Mouse (Mus musculus) brain, embryonic 14.5 days (tissue): ENCODE measurements around the gene Hk3. TPM values are rescaled to one million over a fixed set of nuclear protein-coding genes. Genes with fewer than 3 reads are reported as not detected.

Source experiments
- DNase-seq: peaks from one replicate; pipeline ENCODE4 v3.0.0-alpha.2; 2011; ENCODE audit warnings: low read depth
- CTCF ChIP-seq: fragments of 200-500 bp; IDR thresholded peaks from 2 replicates; pipeline ENCODE4 v1.5.1; 2012; ENCODE audit warnings: inconsistent platforms, mild to moderate bottlenecking, moderate library complexity, borderline replicate concordance; ENCODE audit not compliant: insufficient read depth, insufficient read length; ENCODE audit errors: extremely low read depth
- POLR2A ChIP-seq: fragments of 200-500 bp; IDR thresholded peaks from 2 replicates; pipeline ENCODE4 v1.6.1; 2012; ENCODE audit warnings: mild to moderate bottlenecking, inconsistent platforms, borderline replicate concordance; ENCODE audit not compliant: poor library complexity, insufficient read depth, insufficient read length, severe bottlenecking; ENCODE audit errors: extremely low read depth
- polyA plus RNA-seq: library from polyadenylated mRNA; depleted of rRNA; stranded (reverse); fragments of >200 nt; gene quantifications from 2 replicates; pipeline ENCODE4 v1.2.3, GENCODE M21; 2012; rRNA removed

Hk3 gene
- 0.90 and 1.1 TPM in 2 replicates for polyA plus RNA-seq

- no peak for TF ChIP-seq CTCF
- TF ChIP-seq POLR2A = no peak
Measured at GRCm38 (mm10) chr13:55021194-55021779, at the start of gene Hk3. Gene Hk3, minus strand, starts transcription at chr13:55021385.

GRCm38 (mm10) chr13:55069719-55070118, 48.5 kb upstream of the Hk3 start:
- no peak for TF ChIP-seq POLR2A
- TF ChIP-seq CTCF = no peak
- no peak for DNase-seq

More at GRCm38 (mm10) chr13:55021194-55021779, at the start of gene Hk3:
- no peak for DNase-seq

DNA sequence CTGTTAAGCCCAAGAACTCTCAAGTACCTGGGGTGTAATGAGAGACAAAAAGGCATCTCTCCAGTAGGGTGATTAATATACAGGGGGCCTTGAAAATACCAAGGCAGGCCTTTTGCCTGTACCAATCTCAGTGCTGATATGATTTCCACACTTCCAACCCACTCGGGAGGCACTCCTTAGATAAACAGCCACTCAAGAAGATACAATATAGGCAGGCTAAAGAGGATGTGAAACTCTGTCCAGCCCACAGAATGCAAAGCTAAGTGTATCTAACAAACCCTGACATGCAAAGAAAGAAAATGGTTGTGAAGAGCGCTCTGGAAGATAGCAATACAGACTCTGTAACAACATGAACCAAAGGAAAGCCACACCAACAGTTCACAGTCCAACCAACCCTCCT, 42.1 kb upstream of the Hk3 start:
- no peak for DNase-seq
- no peak for TF ChIP-seq CTCF
- TF ChIP-seq POLR2A = no peak

GRCm38 (mm10) chr13:55058042-55058441, 36.9 kb upstream of the Hk3 start:
- TF ChIP-seq POLR2A (no peak), CTCF (peak; percentile 38; the same call in 1 of the 2 replicates)
- no peak for DNase-seq

GRCm38 (mm10) chr13:55047706-55048105, 26.5 kb upstream of the Hk3 start:
- no peak for TF ChIP-seq POLR2A
- TF ChIP-seq CTCF = no peak
- peak; percentile 47 for DNase-seq

- DNase-seq = no peak
- no peak for TF ChIP-seq POLR2A
Measured at GRCm38 (mm10) chr13:55040016-55040415, 18.8 kb upstream of the Hk3 start.

DNA sequence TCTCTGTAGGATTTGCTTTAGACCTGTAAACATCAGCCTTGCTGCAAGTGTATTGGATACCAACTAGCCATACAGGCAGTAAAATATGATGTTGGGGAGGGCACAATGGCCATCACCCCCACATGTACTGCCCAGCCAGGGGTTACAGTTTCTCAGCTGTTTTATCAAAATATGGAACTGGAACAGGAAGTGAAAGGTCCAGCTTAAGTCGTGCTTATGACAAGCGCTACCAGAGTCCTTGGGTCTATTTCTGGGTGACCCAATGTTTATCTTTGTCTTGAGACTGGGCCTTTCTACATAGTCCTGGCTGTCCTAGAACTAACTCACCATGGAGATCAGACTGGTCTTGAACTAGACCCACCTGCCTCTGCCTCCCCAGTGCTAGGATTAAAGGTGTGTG, 3.0 kb upstream of the Hk3 start:
- TF ChIP-seq POLR2A (no peak), CTCF (no peak)

GRCm38 (mm10) chr13:55022715-55023114, 1.5 kb upstream of the Hk3 start:
- DNase-seq = no peak
- TF ChIP-seq POLR2A (no peak), CTCF (no peak)

More for the DNA sequence above, 3.0 kb upstream of the Hk3 start:
- DNase-seq = no peak

DNA sequence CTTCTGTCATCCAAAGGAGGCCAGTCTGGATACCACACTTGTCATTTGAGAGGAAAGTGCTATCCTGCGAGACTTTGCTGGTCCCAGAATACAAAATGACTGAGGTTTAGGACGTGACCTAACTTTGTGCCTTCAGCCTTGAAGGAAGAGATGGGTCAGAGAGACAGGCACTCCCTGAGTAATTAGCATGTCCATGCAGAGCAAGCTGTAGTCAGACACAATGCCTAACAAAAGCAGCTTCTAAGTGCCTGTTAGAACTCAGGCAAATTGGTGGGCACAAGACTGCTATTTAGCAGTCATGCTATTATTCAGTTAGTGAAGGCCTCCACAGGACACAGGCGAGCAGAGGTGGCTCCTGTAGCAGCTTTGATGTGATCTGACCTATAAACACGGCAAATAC, 1.1 kb upstream of the Hk3 start:
- no peak for TF ChIP-seq POLR2A
- no peak for DNase-seq

DNA sequence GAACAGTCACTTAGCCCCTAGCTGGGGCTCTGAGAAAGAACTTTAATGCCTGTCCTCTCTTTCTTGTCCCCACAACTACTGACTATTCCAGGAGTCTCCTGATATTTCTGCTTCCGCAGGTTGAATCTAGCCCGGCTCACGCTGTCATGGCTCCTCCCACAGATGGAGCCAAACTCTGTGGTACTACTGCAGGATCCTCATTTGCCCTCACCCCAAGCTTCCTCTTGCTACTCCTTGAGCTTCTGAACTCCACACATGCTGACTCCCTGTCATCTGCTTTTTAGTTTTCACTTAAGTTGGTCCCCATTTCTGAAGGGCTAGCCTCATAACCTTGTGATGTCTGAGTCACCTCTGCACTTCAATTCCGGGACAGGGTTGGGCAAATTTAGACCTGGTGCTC, 1.1 kb downstream of the Hk3 start:
- no peak for DNase-seq
- no peak for TF ChIP-seq CTCF
- TF ChIP-seq POLR2A = no peak

- no peak for DNase-seq
- no peak for TF ChIP-seq CTCF
- no peak for TF ChIP-seq POLR2A
Measured at GRCm38 (mm10) chr13:55019181-55019580, 2.0 kb downstream of the Hk3 start.

DNA sequence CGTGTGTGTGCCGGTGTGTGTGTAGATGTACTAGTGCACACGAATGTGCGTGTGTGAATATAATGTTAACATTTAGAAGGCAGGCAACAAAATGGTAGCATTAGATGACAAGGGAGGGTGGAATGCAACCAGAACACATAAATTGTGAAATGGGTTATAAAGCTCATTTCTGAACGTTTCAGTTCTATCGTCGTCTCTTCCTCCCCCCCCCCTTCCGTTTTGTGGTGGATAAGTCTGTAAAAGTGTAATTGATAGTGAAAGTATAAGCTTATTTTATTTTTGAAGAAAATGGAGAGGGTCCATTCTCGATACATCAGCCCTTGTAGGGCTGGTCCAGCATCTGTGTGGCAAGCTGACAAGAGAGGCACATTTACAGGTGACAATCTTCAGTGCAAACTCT, 2.5 kb downstream of the Hk3 start:
- TF ChIP-seq CTCF (no peak), POLR2A (no peak)
- no peak for DNase-seq
